Mouse (Mus musculus): ENCODE data around the gene Pigu.

Pigu gene

DNA sequence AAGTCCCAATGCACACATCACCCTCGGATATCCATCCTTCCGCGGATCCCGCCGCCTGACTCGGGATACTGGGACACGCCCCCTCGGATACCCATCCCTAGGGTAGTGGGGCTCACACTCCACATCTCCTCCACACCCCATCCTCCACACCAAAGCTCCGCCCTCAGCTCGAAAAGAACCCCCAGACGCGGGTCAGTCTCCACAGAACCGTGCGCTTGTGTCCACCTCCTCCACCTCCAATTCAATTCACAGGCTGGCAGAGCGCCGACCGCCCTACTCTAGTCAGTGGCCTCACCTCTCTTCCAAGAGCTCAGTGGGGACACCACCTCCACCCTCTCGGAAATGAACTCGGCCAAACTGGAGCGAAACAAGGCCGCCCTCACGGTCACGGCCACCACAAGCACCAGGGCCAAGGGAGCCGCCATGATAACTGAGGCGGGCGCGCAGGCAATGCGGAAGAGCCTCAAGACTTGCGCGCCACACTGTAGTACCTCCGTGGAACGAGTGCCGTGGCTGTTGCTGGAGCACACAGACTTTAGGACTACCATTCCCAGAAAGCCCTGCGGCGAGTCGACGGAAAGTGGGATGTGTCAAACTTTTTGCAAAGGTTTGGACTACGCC, at the start of gene Pigu:
Pigu (minus strand) TSS at position 460 of the 621 bp plus-strand sequence.
- peak; percentile 97 for DNase-seq

DNA sequence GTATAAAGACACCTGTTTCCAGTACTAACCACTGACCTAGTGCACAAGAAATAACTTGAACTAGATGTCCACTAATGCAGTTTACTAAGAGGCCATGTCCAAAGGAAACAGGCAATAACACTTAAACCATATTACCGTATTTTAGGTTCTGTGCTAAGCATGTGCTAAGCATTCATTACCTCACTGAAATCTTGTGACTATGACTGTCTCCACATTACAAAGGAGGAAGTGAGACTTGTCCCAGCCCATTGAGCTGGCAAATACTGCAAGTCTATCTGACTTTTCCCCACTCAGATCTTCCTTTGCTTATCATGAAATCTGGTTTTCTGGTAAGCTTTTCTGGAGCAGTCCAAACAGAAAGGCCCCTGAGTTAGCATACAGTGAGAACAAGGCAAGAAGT, 47.4 kb upstream of the Pigu start:
- no peak for DNase-seq

DNA sequence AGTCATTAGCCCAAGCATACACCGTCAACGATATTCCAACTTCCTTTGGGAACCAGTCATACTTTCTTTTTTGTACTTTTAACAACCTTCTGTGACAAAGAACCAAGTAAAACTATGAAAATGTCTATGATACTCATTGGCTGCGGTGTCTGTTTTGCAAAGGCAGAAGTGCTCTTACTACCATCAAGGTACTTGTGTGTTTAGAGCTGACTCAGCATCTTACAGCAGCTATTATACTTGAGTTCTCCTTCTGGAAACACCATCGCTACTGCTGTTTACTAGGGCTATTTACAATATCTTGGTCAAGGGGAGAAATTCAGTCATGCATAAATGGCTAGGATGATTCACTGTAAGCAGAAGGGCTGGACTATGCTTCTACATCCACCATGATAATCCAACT, 44.7 kb upstream of the Pigu start:
- DNase-seq, result no peak

DNA sequence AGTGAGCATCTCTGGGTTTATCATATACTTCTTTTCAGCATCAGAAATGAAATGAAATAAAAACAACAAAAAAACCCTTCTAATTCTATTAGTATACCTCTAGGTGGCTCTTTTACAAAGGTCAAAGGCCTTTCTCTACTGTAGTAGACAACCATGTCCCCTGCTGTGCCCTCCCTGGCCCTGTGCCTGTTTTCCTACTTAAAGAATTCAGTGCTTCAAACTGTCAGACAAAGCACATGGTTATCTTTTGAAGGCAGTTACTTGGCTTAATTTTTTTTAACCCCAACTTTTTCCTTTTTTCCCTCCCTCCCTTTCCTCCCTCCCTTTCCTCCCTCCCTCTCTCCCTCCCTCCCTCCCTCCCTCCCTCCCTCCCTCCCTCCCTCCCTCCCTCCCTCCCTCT, 43.0 kb upstream of the Pigu start:
- no peak for DNase-seq

DNA sequence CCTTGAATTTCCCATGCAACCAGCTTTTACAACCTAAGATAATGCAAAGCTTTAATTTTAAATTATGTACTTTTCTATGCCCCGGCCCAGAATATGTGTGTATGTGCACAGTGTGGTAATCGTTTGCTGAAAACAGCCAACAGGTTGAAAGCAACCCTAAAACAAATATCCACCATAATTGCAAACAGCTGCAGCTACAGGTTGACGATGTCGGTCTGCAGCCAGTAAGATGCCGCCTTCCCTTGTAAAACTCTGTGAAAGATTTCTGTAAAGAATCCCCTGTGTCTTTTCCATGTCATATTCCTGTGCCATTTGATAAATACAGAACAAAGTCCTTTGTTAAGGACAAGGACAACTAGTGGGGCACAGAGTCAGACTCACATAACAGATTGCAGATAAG, 37.4 kb upstream of the Pigu start:
- no peak for DNase-seq

DNA sequence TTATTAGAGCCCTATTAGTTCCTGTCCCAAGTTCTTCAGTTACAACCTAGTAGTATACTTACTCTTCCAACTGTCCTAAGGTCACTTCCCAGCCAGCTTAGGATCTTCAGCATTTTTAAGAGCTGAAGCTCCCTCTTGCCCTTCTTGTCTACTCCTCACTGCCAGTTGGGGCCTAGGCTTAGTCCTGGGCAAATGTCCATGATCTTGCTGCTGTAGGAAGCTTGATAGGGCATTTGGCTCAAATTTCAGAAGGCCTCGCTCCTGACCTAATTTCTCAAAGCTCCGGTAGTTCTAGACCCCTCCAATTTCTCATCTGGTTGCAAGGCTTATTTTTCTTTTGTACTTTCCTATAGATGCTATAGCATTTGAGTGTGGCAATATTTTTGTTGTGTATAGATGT, 31.3 kb upstream of the Pigu start:
- DNase-seq, result no peak

DNA sequence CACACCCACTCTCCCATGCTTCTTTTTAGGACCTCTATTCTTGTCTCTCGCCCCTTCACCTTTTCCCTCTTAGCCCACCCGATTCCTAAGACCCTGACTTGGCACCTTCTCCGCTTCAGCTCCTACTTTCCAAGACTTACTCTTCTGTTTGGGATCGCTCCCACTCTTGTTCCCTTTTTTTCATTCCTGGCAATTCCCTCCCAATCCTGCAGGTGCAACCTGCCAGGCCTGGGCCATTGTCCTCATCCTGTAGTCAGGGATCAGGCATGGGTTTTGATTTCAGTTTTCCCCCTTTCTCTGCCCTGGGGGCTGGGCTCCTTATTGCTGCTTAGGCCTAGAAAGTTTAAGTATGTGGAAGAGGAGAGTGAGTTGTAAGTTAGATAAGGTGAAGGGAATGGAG, 29.8 kb upstream of the Pigu start:
- no peak for DNase-seq

DNA sequence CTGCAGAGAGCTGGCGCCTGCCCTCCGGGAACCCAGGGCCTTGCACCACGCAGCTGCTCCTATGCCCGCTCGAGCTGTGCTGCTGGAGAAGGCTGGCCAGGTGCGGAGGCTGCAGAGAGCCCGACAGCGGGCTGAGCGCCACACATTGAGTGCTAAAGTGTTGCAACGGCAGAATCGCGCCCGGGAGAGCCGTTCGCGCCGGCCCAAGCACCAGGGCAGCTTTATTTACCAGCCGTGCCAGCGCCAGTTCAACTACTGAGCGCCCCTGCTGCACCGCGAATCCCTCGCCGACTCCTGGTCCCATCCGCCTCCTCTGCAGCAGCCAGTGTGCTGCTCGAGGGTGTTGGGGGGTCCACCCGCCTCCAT, 29.3 kb upstream of the Pigu start:
- no peak for DNase-seq

DNA sequence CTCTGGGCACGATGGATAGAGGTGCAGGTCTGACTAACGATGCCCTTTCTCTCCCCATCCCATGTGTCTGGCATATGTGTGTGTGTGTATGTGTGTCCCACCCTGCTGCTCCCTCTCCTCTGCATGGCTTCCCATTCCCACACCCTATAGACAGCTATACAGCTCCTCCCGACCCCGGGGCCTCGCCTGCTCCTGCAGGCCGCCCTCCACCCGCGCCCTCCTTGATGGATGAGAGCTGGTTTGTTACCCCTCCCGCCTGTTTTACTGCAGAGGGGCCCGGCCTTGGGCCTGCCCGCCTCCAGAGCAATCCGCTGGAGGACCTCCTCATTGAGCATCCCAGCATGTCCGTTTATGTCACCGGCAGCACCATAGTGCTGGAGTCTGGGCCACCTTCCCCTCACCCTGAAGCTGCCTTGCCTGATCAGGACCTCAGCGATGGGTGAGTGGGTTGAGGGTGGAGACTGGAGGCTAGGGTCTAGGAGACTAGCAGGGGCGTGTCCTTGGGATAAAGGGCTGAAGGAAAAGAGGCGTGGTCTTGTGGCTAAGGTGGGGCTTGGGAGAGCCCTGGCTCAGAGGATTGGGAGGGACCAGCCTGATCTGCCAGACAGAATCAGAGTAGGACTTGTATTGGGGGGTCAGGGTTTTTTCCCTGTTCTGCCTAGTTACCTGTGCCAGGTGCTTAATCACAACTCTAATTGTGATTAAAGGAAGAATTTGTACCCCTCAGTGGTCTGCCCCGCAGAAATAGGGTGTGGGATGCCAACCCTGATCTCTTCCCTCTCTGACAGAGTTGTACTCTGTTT, 28.7 kb upstream of the Pigu start:
- no peak for DNase-seq

DNA sequence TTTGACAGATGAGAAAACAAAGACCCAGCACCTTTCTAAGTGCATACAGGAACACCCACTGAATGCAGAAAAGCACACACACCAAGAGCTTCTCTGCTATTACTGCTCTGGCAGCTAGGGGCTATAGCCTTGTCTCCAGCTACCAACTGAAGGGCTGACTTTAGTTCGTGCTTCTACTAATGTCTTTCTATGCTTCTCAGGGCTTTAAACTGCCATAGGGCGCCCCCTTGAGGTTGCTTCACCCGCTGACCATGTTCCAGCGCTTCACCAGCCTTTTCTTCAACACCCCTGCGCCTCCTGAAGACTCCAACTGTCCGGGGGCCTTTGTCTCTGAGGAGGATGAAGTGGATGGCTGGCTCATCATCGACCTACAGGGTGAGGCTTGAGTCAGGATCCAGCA, 27.9 kb upstream of the Pigu start:
- peak; percentile 77 for DNase-seq

DNA sequence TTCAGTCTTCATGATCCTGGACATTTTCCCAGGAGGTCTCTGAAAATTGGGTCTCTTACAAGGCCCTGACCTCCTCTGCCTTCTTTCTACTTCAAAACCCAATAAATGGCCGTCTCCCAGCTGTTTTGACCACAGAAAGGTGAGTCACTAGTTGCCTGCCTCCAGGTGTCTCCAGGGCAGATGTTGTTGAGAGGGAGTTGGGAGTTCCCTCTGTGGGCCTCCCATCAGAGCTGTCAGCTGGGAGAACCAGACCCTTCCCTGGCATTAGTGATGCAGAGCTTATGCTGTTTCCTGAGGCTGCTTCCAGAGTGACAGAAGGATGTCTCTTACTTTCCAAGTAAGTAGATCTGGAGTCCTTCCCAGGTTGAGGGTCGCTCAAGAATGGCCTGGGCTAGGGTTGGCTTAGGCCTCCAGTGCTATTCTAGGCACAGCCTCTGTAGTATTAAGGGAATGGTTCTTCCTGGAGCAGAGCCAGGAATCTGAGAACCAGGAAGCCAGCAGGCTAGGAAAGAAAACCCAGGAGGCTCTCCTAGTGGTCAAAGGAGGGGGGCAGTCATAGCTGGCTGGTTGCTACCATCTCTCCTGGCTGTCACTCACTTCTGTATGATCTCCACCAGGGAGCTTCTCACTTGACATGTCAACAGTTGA, 25.7 kb upstream of the Pigu start:
- DNase-seq, result peak; percentile 66

DNA sequence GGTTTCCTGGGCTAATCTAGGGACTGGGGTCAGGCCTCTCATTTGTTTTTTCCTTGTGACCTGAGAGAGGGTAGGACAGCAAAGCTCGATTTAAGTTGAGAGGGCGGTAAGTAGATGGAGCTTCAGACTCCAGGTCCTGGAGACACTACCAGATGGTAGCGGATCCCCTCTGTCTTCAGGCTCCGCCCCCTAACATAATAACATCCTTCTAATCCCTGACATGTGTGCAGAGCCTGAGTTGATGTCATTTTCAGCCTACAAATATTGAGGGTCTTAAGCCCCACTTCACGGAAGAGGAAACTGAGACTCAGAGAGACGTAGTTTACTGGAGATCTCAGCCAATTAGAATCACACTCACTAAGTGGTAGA, 25.1 kb upstream of the Pigu start:
- no peak for DNase-seq

DNA sequence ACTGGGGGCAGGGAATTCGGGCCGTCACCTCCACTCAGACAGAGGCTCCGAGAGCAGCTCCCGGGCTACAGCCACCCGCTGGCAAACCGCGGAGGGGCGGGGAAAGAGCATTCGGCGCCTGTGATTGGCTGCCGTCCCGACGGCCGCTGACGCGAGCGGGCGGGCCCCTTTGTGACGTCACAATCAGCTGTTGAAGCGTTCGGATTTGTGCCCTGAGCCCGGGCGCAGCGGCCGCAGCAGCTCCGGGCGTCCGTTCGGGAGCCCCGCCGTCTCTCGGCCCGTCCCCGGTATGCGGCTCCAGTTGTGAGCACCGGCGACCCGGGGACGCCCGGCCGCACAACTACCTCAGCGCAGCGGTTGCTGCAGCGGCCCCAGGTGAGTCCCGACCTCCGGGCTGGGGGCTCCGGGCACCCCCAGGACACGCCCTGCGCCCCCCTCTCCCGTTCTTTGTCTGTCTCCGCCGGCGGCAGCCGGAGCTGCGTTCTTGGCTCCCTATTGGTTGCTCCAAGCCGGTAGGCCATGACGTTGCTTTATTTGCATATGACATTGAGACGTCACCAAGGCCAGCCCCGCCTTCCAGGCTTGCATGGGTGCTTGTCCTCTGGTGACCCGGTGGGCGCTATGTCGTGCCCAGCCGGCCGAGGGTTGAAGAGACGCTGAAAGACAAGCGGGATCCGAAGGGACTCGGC, 24.6 kb upstream of the Pigu start:
- DNase-seq, result peak; percentile 99

DNA sequence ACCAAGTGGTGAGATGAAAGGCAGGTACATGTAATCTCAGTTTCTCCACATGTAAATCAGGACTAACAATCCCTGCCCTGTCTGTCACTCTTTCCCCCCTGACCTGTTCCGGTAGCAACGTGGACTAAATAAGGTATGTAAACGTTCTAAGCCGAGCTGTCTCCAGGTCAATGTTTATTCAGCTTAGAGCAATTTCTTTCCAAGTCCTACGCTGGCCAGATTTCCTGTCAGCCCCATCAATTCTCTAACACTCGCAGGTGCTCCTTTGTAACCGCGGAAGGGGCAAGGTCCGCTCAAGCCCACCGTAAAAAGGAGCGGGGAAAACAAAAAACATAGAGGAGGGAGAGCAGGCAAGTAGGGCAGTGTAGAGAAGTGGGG, 23.8 kb upstream of the Pigu start:
- DNase-seq, result peak; percentile 43

DNA sequence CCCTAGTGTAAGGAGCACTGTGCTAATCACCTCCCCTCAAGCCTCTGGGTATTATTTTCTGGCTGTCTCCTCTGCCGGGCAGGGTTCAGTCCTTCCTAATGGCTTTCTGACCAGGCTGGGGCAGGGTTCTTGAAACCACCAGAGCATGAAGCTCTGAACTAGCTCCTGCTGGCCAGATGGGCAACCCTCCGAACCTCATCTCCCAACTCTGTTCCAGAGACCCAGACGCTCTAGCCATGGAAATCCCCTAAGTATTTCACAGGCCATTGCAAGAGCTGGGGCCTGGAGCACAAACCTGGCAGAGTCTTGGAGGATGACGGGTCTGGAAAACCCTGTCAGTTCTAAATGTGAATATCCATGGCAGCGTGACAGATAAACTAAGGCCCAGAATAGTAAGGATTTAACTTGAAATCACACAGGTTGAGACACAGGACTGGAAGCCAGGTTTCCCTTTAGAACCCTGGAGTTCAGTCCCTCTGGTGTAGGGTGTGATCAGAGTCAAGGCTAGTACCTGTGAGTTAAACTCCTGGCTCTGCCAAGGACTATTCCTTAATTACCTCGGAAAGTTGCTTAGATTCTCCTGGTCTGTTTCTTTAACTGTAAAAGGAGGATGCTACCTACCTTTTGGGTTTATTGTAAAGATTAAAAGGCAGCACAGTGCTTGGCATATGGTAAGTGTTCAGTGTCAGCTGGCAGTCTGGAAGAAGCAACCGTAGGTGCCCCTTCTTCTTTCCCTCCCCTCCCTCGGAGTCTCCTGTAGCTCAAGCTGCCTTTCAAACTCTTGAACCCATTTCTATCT, 23.2 kb upstream of the Pigu start, which contains the start of gene Trp53inp2:
Trp53inp2 (plus strand) TSS at position 799 of the 799 bp plus-strand sequence.
- DNase-seq, result peak; percentile 82

DNA sequence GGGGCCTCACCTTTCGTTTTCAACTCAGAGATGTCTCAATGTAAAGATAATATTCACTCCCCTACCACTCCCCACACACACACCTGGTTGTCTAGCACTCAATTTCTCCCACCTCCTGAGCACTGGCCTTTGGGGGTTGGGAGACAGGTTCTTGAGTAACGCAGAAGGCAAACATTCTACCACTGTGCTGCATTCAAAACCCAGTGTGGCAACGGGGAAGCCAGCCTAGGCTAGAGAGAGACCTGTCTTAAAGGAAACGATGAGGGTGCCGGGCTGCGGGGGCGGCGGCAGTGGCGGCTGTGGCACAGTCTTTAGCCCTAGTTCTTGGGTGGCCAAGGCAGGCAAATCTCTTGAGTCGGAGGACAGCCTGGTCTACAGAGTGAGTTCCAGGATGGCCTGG, 19.0 kb upstream of the Pigu start:
- DNase-seq, result no peak

DNA sequence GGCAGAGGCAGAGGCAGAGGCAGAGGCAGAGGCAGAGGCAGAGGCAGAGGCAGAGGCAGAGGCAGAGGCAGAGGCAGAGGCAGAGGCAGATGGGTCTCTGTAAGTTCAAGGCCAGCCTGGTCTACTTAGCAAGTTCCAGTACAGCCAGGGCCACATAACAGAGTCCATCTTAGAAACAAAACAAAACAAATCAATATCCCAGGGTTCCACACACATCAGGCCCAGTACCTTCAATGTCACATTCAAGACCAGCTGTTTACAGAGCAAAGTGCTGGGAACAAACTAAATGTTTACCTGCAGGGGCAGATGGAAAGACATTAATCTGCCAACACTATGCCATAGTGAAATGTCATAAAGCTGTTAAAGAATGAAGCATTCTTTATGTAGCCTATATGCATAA, 17.3 kb upstream of the Pigu start:
- DNase-seq, result no peak

DNA sequence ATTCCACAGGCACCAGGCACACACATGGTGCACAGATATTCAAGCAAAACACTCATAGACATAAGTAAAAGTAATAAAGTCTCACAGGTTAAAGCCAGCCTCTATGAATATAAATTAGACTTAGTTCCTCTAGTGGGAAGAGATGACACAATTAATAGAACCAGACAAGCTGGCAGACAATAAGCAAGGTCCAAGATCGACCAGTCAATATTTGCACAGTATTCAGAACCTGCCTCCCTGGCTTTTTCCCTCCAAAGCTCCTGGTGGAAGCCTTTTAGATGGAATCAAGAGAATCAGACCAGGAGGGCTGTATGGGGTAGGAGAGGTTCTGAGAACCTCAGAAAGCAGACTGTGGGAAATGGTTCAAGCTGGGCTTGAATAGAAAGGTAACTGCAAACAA, 16.7 kb upstream of the Pigu start:
- no peak for DNase-seq

DNA sequence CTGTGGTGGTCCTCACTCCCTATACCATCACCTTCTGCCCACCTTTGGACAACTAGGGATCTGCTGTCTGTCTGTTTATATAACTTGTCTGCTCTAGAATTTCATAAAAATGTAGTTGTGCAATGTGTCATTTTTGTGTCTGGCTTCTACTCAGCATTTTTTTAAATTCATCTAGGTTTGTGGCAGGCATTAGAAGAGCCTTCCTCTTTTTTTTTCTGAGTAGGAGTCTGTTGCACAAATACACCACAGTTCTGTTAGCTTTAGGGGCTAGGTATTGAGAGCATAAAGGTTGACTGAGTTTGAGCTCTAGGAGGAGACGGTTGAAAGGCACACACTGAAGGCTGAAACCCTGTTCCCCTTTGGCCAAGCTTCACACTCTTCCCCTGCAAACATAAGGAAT, 16.1 kb upstream of the Pigu start:
- no peak for DNase-seq

DNA sequence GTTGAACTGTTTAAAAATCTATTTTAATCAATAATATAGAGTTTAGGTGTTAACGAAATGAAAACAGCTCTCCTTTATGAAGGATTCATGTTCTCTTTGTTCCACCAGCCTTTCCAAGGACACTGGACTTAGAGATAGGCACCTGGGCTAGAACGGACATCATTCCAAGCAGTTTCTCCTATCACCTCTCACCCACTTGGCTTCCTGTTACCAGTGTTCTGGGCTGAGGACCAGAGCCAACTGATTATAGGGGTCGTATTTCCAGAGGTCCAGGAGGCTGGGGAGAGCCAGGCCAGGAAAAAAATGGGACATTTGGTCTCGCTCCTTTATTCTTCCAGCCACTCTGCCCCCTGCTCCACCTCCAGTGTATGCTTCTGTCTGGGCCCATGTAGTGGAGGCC, 15.2 kb upstream of the Pigu start:
- DNase-seq, result no peak

DNA sequence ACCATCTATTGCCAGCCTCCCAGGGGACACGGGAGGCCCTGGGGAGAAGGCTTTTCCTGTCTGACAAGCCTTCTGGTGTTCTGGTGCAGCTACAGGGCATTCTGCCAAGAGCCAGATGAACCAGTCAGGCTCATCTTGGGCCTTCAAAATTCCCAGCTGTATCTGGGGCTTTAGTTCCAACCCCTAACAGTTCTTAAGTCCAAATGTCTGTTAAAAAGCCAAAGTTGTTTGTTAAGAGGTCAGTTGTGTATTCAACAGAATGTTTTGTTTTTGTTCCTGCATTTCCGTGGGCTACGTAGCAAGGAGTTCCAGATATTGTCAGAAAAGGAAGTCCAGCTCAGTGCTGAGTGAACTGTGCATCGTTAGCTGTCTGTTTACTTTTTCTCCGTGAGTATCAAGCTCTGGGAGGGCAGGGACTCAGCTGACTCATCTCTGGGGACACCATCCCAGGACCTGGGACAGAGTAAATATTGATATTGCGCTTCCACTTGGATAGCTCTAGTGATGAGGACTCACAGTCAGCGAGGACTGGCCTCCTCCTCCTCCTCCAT, 12.2 kb upstream of the Pigu start:
- DNase-seq, result peak; percentile 56

DNA sequence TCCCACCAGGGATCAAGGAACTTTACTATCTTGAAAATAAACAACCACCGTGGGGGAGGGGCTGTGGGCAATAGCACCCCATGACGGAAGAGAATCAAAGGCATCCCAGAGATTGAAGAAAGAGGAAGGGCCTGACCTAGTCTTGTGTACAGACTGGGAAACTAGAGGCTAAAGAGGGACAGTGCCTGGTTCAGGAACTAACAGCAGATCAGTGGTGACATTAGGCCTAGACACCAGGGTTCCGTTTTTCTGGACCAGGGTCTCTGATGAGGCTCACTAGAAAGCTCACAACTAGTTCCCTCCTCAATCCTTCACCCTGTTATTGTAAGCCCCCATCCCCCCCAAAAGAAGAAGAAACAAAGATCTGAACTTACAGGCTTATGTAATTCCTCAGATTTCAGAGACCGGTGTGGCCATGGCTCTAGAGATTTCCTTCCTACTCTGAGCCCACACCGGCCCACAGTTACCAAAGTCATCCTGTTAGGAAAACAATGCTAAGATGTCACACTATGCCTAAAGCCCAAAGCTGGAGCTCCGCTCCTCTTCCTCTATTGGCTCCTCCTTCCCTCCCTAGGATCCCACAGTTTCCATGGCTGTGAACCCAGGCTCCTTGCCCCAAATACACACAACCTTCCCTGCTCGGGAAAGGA, 10.5 kb upstream of the Pigu start:
- no peak for DNase-seq
